In genomic region chr7:5089853-5090252, GRCm38 (mm10) we compare ENCODE assay signal across 31 mouse cellular contexts. TPM values are rescaled to one million over a fixed set of nuclear protein-coding genes. Genes with fewer than 3 reads are reported as not detected.
DNase-seq lines count a peak whose midpoint lies in the region; ATAC-seq and TF ChIP-seq lines count a peak whose summit lies in the region.
"Had no signal": no experiment of that assay in that cellular context is flagged by ENCODE, and none has a peak within 500 bp of the region (broad histone marks: within the 10 kb centered on the region; RNA-seq: fewer than 3 reads in every experiment).

No protein-coding gene starts in this region.

- H3K27me3 ChIP-seq in testis, adult 2 months (ENCODE audit: control insufficient read depth, insufficient read depth, low read length) = no peaks in the 10 kb centered on the region
- H3K27me3 ChIP-seq: embryonic facial prominence, embryonic 12.5 days; heart, embryonic 12.5 days; stomach, embryonic 15.5 days had no signal

- peaks cover 3% of the 10 kb centered on the region; the same call in 1 of the 2 replicates for H3K4me1 ChIP-seq in testis, adult 2 months (ENCODE audit: control insufficient read depth, insufficient read depth, low read length)
- H3K4me1 ChIP-seq: embryonic facial prominence, embryonic 12.5 days; hindbrain, embryonic 10.5 days; stomach, embryonic 15.5 days had no signal

- H3K36me3 ChIP-seq in testis, adult 2 months (ENCODE audit: control insufficient read depth, insufficient read depth, low read length) = no peaks in the 10 kb centered on the region; the same call in 1 of the 2 replicates

- intact Hi-C loops in left cerebral cortex, postnatal 4 days (cut with DNase I) = no loop called here

- TF ChIP-seq CTCF in testis, adult 2 months (IDR thresholded peaks at IDR 0.05; ENCODE audit: control insufficient read depth, insufficient read depth, insufficient replicate concordance, low read depth, low read length) = no peak

- no peak for TF ChIP-seq POLR2A in testis, adult 2 months (IDR thresholded peaks at IDR 0.05; ENCODE audit: control insufficient read depth, low read depth, low read length)

- H3K4me3 ChIP-seq in testis, adult 2 months (ENCODE audit: control insufficient read depth, low read depth, low read length) = peak overlapping the region; percentile 12
- H3K4me3 ChIP-seq: embryonic facial prominence, embryonic 12.5 days; heart, embryonic 12.5 days; hindbrain, embryonic 10.5 days; stomach, embryonic 15.5 days had no signal

- no peak for DNase-seq in frontal cortex, postnatal 10 days (ENCODE audit: low spot score in 2 of 2)
- peak; percentile 55 to 79 for DNase-seq in left cerebral cortex, adult 18-20 months (ENCODE audit: low spot score in 2 of 2)
- DNase-seq in left cerebral cortex, postnatal 4 days = no peak
- DNase-seq in testis, postnatal 14 days (ENCODE audit: low spot score) = no peak
- DNase-seq: adrenal gland, postnatal 25 days; cerebellum, postnatal 25 days; forebrain, postnatal 0 days; heart, postnatal 10 days; lung, adult 18-20 months; lung, postnatal 10 days; thymus, adult 2 months; thymus, postnatal 4 days had no signal

- no peak overlapping the region for H3K27ac ChIP-seq in testis, adult 2 months (ENCODE audit: control insufficient read depth, insufficient read depth, low read depth, low read length)
- H3K27ac ChIP-seq: embryonic facial prominence, embryonic 12.5 days; hindbrain, embryonic 10.5 days; stomach, embryonic 15.5 days had no signal

- peak; percentile 58 for ATAC-seq in frontal cortex, adult (ENCODE audit: low TSS enrichment)
- no peak for ATAC-seq in megakaryocyte-erythroid progenitor cell, adult 5-6 weeks (replicated peaks; ENCODE audit: low FRiP score, low TSS enrichment, poor library complexity, severe bottlenecking)
- ATAC-seq: CD4-positive, CD25-positive, alpha-beta regulatory T cell, adult 4 months; forebrain, postnatal 0 days; hindbrain, embryonic 16.5 days; intestine, embryonic 16.5 days had no signal

RNA-seq across cellular contexts. Expression of gene Epn1, which starts 9.8 kb away (rescaled TPM):
- total RNA-seq in left cerebral cortex, adult 18-20 months (2021) = 100 to 1,000 TPM; 482 to 504 TPM
- 100 to 1,000 TPM; 301 to 316 TPM for total RNA-seq in left cerebral cortex, postnatal 4 days (2021)
- 91.7 and 103 TPM in 2 replicates for polyA plus RNA-seq in testis, adult 2 months (2012; rRNA removed)
- 134 and 193 TPM in 2 replicates for total RNA-seq in megakaryocyte-erythroid progenitor cell, adult 5-6 weeks (2014; fragmentation: Nextera tagmentation)
- 51.1 and 62.6 TPM in 2 replicates for total RNA-seq in megakaryocyte-erythroid progenitor cell, adult 5-6 weeks (2017)

RNA-seq across cellular contexts. Expression of gene Rfpl4, which starts 26.9 kb away (rescaled TPM):
- not detected for total RNA-seq in left cerebral cortex, adult 18-20 months (2021)
- total RNA-seq in left cerebral cortex, postnatal 4 days (2021) = not detected
- polyA plus RNA-seq in testis, adult 2 months (2012; rRNA removed) = 0.07 TPM in 1 of 2 replicates, not detected in the other
- not detected in 2 replicates for total RNA-seq in megakaryocyte-erythroid progenitor cell, adult 5-6 weeks (2014; fragmentation: Nextera tagmentation)
- not detected in 2 replicates for total RNA-seq in megakaryocyte-erythroid progenitor cell, adult 5-6 weeks (2017)
- total RNA-seq: adrenal gland, postnatal 25 days; forebrain, postnatal 0 days; gastrocnemius, adult 8-10 months; heart, postnatal 10 days; liver, adult 2 months; midbrain, postnatal 0 days had no signal
- polyA plus RNA-seq: embryonic facial prominence, embryonic 12.5 days; forebrain, embryonic 11.5 days; forebrain, postnatal 0 days; gonadal fat pad, adult 2 months; heart, embryonic 12.5 days; hindbrain, embryonic 10.5 days; hindbrain, embryonic 16.5 days; intestine, embryonic 16.5 days; kidney, embryonic 14.5 days; limb, embryonic 11.5 days; liver, adult 2 months; midbrain, embryonic 11.5 days; midbrain, postnatal 0 days; neural tube, embryonic 14.5 days; stomach, embryonic 15.5 days; thymus, adult 2 months had no signal

RNA-seq across cellular contexts. Expression of gene U2af2, which starts 27.9 kb away (rescaled TPM):
- total RNA-seq in left cerebral cortex, adult 18-20 months (2021) = 100 to 1,000 TPM; 176 to 181 TPM
- total RNA-seq in left cerebral cortex, postnatal 4 days (2021) = 100 to 1,000 TPM; 222 to 229 TPM
- 85.7 and 88.5 TPM in 2 replicates for polyA plus RNA-seq in testis, adult 2 months (2012; rRNA removed)
- 259 and 276 TPM in 2 replicates for total RNA-seq in megakaryocyte-erythroid progenitor cell, adult 5-6 weeks (2014; fragmentation: Nextera tagmentation)
- total RNA-seq in megakaryocyte-erythroid progenitor cell, adult 5-6 weeks (2017) = 284 and 302 TPM in 2 replicates

RNA-seq across cellular contexts. Expression of gene Rasl2-9, which starts 35.9 kb away (rescaled TPM):
- under 1 TPM; 0.49 to 0.68 TPM for total RNA-seq in left cerebral cortex, adult 18-20 months (2021)
- total RNA-seq in left cerebral cortex, postnatal 4 days (2021) = not detected
- 142 and 148 TPM in 2 replicates for polyA plus RNA-seq in testis, adult 2 months (2012; rRNA removed)
- total RNA-seq in megakaryocyte-erythroid progenitor cell, adult 5-6 weeks (2014; fragmentation: Nextera tagmentation) = not detected in 2 replicates
- not detected in 2 replicates for total RNA-seq in megakaryocyte-erythroid progenitor cell, adult 5-6 weeks (2017)
- total RNA-seq: midbrain, postnatal 0 days had no signal

RNA-seq across cellular contexts. Expression of gene Zfp580, which starts 38.5 kb away (rescaled TPM):
- 10 to 100 TPM; 27.8 to 31.0 TPM for total RNA-seq in left cerebral cortex, adult 18-20 months (2021)
- total RNA-seq in left cerebral cortex, postnatal 4 days (2021) = 10 to 100 TPM; 65.0 to 65.4 TPM
- 9.4 and 11.1 TPM in 2 replicates for polyA plus RNA-seq in testis, adult 2 months (2012; rRNA removed)
- 1.3 and 2.1 TPM in 2 replicates for total RNA-seq in megakaryocyte-erythroid progenitor cell, adult 5-6 weeks (2014; fragmentation: Nextera tagmentation)
- not detected in 2 replicates for total RNA-seq in megakaryocyte-erythroid progenitor cell, adult 5-6 weeks (2017)

Comparison
In these comparisons a context has a peak if more than half of its experiments do, and no peak if none do; other contexts are left out.
1. DNase-seq: peak in left cerebral cortex, adult 18-20 months (2 of 2); none in frontal cortex, postnatal 10 days (0 of 2), left cerebral cortex, postnatal 4 days (single experiment) and testis, postnatal 14 days (single experiment).